Mouse (Mus musculus): ENCODE data around the gene Tra2b.

DNA sequence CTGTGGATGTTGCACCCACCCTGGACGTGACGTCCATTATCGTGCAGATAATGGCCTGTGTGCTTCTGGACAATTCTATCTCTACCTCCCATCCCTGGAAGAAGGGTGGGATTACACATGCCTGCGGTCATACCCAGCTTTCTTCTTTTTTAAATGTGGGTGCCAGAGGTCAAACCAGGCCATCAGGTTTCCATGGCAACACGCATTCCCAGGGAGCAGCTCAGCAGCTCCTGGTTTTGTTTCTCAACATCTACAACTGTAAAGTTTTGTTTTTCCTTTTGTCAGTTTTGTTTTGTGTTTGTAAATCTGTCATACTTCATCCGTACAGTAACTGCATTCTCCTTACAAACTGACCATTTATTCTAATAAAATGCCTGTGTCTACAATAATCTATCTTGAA, 31.3 kb downstream of the Tra2b start:
- TF ChIP-seq CTCF (IDR thresholded peaks at IDR 0.05; ENCODE audit: borderline replicate concordance, extremely low read depth, insufficient read depth, insufficient read length): no peak
- no peak for TF ChIP-seq POLR2A (IDR thresholded peaks at IDR 0.05; ENCODE audit: borderline replicate concordance, extremely low read depth, insufficient read depth, insufficient read length, poor library complexity, severe bottlenecking)
